Mouse (Mus musculus) bone marrow, adult 2 months (tissue): ENCODE data around the gene Shisal2a.

Experiments
- CTCF ChIP-seq: fragments of 200-500 bp; IDR thresholded peaks from 2 replicates; pipeline ENCODE4 v1.5.1; 2011; ENCODE audit warnings: low read length, control low read depth; ENCODE audit not compliant: control insufficient read depth, insufficient read depth
- POLR2A ChIP-seq: fragments of 200-500 bp; IDR thresholded peaks from 2 replicates; pipeline ENCODE4 v1.6.1; 2011; ENCODE audit warnings: low read depth, mild to moderate bottlenecking, control low read depth, low read length, borderline replicate concordance; ENCODE audit not compliant: control insufficient read depth

- TF ChIP-seq CTCF = no peak
- TF ChIP-seq POLR2A = no peak
Observed at GRCm38 (mm10) chr4:108369254-108369653, 13.9 kb downstream of the Shisal2a start.
